Mouse (Mus musculus) stomach, postnatal 0 days (tissue): ENCODE data around the gene Lsm12. TPM values are rescaled to one million over a fixed set of nuclear protein-coding genes. Genes with fewer than 3 reads are reported as not detected.

Experiments used
- ATAC-seq: fragments of 200-750 bp; cut with Nextera tagmentation; 2 replicates; pipeline ENCODE4 v1.8.0; 2017; ENCODE audit not compliant: low FRiP score, low TSS enrichment
- DNase-seq: peaks from one replicate; pipeline ENCODE4 v3.0.0-alpha.2; 2016; ENCODE audit warnings: low spot score
- H3K27ac ChIP-seq: fragments of 300-500 bp; sonication (generic); replicated peaks from 2 replicates; pipeline ENCODE4 v1.5.1; 2014; ENCODE audit warnings: mild to moderate bottlenecking, control low read depth
- H3K27me3 ChIP-seq: fragments of 300-500 bp; sonication (generic); 2 replicates; pipeline ENCODE4 v1.6.1; 2014; ENCODE audit warnings: low read length; ENCODE audit not compliant: control insufficient read depth, insufficient read depth
- H3K36me3 ChIP-seq: fragments of 300-500 bp; sonication (generic); 2 replicates; pipeline ENCODE4 v1.6.1; 2014; ENCODE audit warnings: low read length, mixed read lengths; ENCODE audit not compliant: control insufficient read depth, insufficient read depth
- H3K4me1 ChIP-seq: fragments of 300-500 bp; sonication (generic); replicated peaks from 2 replicates; pipeline ENCODE4 v1.6.1; 2014; ENCODE audit warnings: antibody characterized with exemption; ENCODE audit not compliant: control insufficient read depth, insufficient read depth
- H3K4me2 ChIP-seq: fragments of 300-500 bp; sonication (generic); replicated peaks from 2 replicates; pipeline ENCODE4 v1.6.1; 2014; ENCODE audit warnings: low read depth, mild to moderate bottlenecking, control low read depth, moderate library complexity
- H3K4me3 ChIP-seq: fragments of 300-500 bp; sonication (generic); 2 replicates; pipeline ENCODE4 v1.5.1; 2014; ENCODE audit warnings: low read depth, low read length, control low read depth
- H3K9ac ChIP-seq: fragments of 300-500 bp; sonication (generic); 2 replicates; pipeline ENCODE4 v1.6.1; 2014; ENCODE audit warnings: mild to moderate bottlenecking, low read length, control low read depth, mixed read lengths
- H3K9me3 ChIP-seq: fragments of 300-500 bp; sonication (generic); 2 replicates; pipeline ENCODE4 v1.6.1; 2016; ENCODE audit warnings: low read length; ENCODE audit not compliant: control insufficient read depth
- CTCF ChIP-seq: IDR thresholded peaks from 2 replicates; pipeline ENCODE4 v1.5.1; 2016; ENCODE audit warnings: antibody characterized with exemption, low read depth, mild to moderate bottlenecking, moderate library complexity
- EP300 ChIP-seq: optimal IDR thresholded peaks from 2 replicates; pipeline ENCODE3; 2016; ENCODE audit warnings: antibody characterized with exemption
- WGBS: fragments of 180-500 bp; shearing (Covaris S2); extraction: QIAGEN DNeasy Blood & Tissue Kit; methylation state at CpG from one replicate; pipeline ENCODE4 v1.1.7; 2014; 5-methylcytosine and 5-hydroxymethylcytosine counted together
- polyA plus RNA-seq: library from polyadenylated mRNA; unstranded; fragments of >200 nt; fragmentation: Nextera tagmentation; extraction: Ambion mirVana; gene quantifications from 2 replicates; pipeline ENCODE4 v1.2.1, GENCODE M21; 2015

Lsm12 gene
- polyA plus RNA-seq, 1 experiment from 2014 or later = 99.4 TPM

- Histone ChIP-seq H3K27ac (peak overlapping the region; percentile 30; the same call in 1 of the 2 replicates), H3K9ac (no peak overlapping the region), H3K4me2 (no peak overlapping the region), H3K4me3 (no peak overlapping the region), H3K27me3 (no peaks in the 10 kb centered on the region), H3K9me3 (no peaks in the 10 kb centered on the region), H3K36me3 (no peaks in the 10 kb centered on the region; the same call in 1 of the 2 replicates), H3K4me1 (0 out of 2 replicates have a peak, but pooled peaks cover 3% of the 10 kb centered on the region)
- TF ChIP-seq EP300 (no peak), CTCF (no peak)
- ATAC-seq (no peak), DNase-seq (no peak)
- 44% methylated on average over 1 of the region's 1 CpGs for WGBS
These were observed 1.1 kb upstream of the Lsm12 start for GRCm38 (mm10) chr11:102186235-102186634.

- ATAC-seq (no peak), DNase-seq (no peak)
- 42% methylated on average over 3 of the region's 3 CpGs for WGBS
- TF ChIP-seq EP300 = no peak
- no peak for TF ChIP-seq CTCF
- H3K4me2 ChIP-seq = peak overlapping the region; percentile 88
- H3K9ac ChIP-seq = no peak overlapping the region
- no peaks in the 10 kb centered on the region; the same call in 1 of the 2 replicates for H3K36me3 ChIP-seq
- H3K4me1 ChIP-seq = 0 out of 2 replicates have a peak, but pooled peaks cover 3% of the 10 kb centered on the region
- H3K27me3 ChIP-seq = no peaks in the 10 kb centered on the region
- peak overlapping the region; percentile 93; the same call in 1 of the 2 replicates for H3K27ac ChIP-seq
- peak overlapping the region; percentile 88 for H3K4me3 ChIP-seq
- no peaks in the 10 kb centered on the region for H3K9me3 ChIP-seq
These were observed 581 bp upstream of the Lsm12 start for GRCm38 (mm10) chr11:102185677-102186076.

DNA sequence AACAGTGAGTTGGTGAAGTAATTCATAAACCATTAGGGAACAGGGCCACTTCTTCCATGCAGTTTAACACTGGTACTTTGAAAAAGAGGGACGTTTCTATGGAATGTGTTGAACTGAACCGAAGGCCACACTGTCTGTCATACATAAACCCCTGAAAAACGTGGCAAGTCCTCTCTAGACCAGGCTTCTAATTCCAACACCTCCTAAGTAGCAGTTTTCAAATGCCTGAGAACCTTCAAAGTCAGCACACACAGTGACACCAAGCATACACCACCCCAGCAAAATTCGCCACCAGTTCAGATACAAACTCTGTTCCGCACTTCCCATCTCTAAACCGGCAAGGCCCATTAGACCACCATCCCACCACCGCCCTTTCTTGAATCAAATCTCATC is 847 bp downstream of the Lsm12 start:
- TF ChIP-seq CTCF (no peak), EP300 (no peak)
- no peak for ATAC-seq
- no peak for DNase-seq
- H3K4me3 ChIP-seq = peak overlapping the region; percentile 88
- peak overlapping the region; percentile 95 for H3K9ac ChIP-seq
- WGBS = 3% methylated on average over 7 of the region's 7 CpGs
- no peaks in the 10 kb centered on the region for H3K27me3 ChIP-seq
- no peaks in the 10 kb centered on the region; the same call in 1 of the 2 replicates for H3K36me3 ChIP-seq
- no peaks in the 10 kb centered on the region for H3K9me3 ChIP-seq
- peak overlapping the region; percentile 93 for H3K27ac ChIP-seq
- H3K4me2 ChIP-seq = peak overlapping the region; percentile 88
- H3K4me1 ChIP-seq = 0 out of 2 replicates have a peak, but pooled peaks cover 3% of the 10 kb centered on the region

- DNase-seq (no peak), ATAC-seq (no peak)
- Histone ChIP-seq H3K36me3 (peaks cover 8% of the 10 kb centered on the region), H3K27me3 (no peaks in the 10 kb centered on the region), H3K4me1 (0 out of 2 replicates have a peak, but pooled peaks cover 3% of the 10 kb centered on the region), H3K4me3 (no peak overlapping the region), H3K9me3 (no peaks in the 10 kb centered on the region), H3K4me2 (no peak overlapping the region), H3K27ac (no peak overlapping the region), H3K9ac (no peak overlapping the region)
- TF ChIP-seq EP300 = no peak
- TF ChIP-seq CTCF = no peak
These were observed 5.3 kb downstream of the Lsm12 start for GRCm38 (mm10) chr11:102179836-102180235.

DNA sequence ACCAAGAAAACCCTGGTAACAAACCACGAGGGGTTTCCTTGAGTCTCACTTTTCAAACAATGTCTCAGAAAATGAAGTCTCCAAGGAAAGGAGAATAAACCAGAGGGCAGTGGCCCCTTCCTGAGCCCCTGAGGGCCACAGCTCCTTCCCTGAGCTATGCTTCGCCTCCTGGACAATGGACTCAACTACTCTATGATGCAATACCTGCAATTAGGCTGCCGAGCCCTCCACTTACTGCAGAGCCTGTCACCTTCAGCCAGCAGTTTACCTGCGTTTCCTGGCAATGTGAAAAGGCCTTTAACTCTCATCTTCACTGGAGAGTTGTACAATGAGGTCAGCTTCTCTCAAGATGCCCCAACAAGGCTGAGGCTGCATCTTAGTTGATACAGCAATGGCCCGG is 16.4 kb downstream of the Lsm12 start:
- no peak overlapping the region for H3K27ac ChIP-seq
- WGBS = 83% methylated on average over 5 of the region's 5 CpGs
- DNase-seq = no peak
- TF ChIP-seq EP300 (no peak), CTCF (no peak)
- H3K4me2 ChIP-seq = no peak overlapping the region
- ATAC-seq = no peak
- H3K4me3 ChIP-seq = no peak overlapping the region
- H3K9me3 ChIP-seq = no peaks in the 10 kb centered on the region
- peaks cover 17% of the 10 kb centered on the region; the same call in 1 of the 2 replicates for H3K36me3 ChIP-seq
- no peak overlapping the region for H3K9ac ChIP-seq
- no peaks in the 10 kb centered on the region for H3K27me3 ChIP-seq
- no peaks in the 10 kb centered on the region for H3K4me1 ChIP-seq

DNA sequence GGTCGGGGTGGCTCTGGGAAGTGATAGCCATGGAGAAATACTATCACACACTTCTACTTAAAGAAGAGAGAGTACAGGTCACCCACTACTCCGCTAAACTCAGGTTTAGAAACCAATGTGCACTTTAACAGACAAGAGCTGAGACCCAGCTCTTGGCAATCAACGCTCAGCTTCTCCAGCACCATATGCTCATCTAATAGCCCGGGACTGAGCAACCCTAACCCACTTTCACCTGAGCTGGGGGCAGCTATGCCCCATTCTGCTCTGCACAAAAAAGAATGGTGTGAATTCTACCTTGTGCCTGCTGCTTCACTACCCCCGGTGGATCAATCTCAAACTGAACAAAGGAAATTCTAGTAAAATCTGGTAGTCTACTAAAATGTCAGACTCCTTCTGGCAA is 17.6 kb downstream of the Lsm12 start:
- no peak overlapping the region for H3K9ac ChIP-seq
- no peak for ATAC-seq
- no peaks in the 10 kb centered on the region for H3K4me1 ChIP-seq
- no peaks in the 10 kb centered on the region for H3K9me3 ChIP-seq
- no peak overlapping the region for H3K4me3 ChIP-seq
- 95% methylated on average over 5 of the region's 5 CpGs for WGBS
- no peaks in the 10 kb centered on the region for H3K27me3 ChIP-seq
- DNase-seq = no peak
- H3K27ac ChIP-seq = no peak overlapping the region
- H3K36me3 ChIP-seq = peaks cover 22% of the 10 kb centered on the region; the same call in 1 of the 2 replicates
- no peak overlapping the region for H3K4me2 ChIP-seq
- no peak for TF ChIP-seq EP300
- TF ChIP-seq CTCF = no peak
